Mouse (Mus musculus) brain, embryonic 14.5 days (tissue): ENCODE results near the gene 1700019D03Rik.

ENCODE experiments used
- CTCF ChIP-seq: fragments of 200-500 bp; IDR thresholded peaks from 2 replicates; pipeline ENCODE4 v1.5.1; 2012; ENCODE audit warnings: inconsistent platforms, mild to moderate bottlenecking, moderate library complexity, borderline replicate concordance; ENCODE audit not compliant: insufficient read depth, insufficient read length; ENCODE audit errors: extremely low read depth
- POLR2A ChIP-seq: fragments of 200-500 bp; IDR thresholded peaks from 2 replicates; pipeline ENCODE4 v1.6.1; 2012; ENCODE audit warnings: mild to moderate bottlenecking, inconsistent platforms, borderline replicate concordance; ENCODE audit not compliant: poor library complexity, insufficient read depth, insufficient read length, severe bottlenecking; ENCODE audit errors: extremely low read depth

DNA sequence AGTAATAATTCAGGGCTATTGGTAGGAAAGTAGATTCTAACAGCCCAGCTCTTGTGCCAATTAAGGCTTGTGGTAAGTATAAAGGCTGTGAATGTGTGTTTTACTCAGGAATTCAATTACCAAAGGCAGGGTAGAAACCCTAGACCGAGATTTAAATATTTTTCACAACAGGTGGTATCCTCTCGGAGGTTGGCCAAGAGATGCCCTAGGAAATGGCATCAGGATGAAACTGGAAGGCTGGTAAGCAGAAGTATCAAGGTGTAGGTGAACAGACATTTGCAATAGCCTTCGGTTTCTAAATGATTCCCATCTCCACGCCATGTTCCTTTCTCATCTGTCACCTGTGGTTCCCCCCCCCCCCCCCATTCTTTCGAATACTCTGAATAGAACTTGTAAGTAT is 4.4 kb downstream of the 1700019D03Rik start:
- TF ChIP-seq POLR2A (no peak), CTCF (no peak)
